Mouse (Mus musculus) limb, embryonic 11.5 days (tissue): ENCODE data around the gene Gm43552. TPM values are rescaled to one million over a fixed set of nuclear protein-coding genes. Genes with fewer than 3 reads are reported as not detected.
A peak's percentile ranks its signal among the peaks of the same experiment; 100 is the strongest.

Experiments
- ATAC-seq: fragments of 200-750 bp; cut with Nextera tagmentation; 2 replicates; pipeline ENCODE4 v1.8.0; 2017; ENCODE audit warnings: low read depth; ENCODE audit not compliant: insufficient number of reproducible peaks, low FRiP score, low TSS enrichment
- DNase-seq: peaks from one replicate; pipeline ENCODE4 v3.0.0-alpha.2; 2015; ENCODE audit warnings: low spot score
- H3K27ac ChIP-seq: fragments of 300-500 bp; sonication (generic); replicated peaks from 2 replicates; pipeline ENCODE4 v1.5.1; 2014; ENCODE audit warnings: low read depth, mild to moderate bottlenecking, low read length
- H3K27me3 ChIP-seq: fragments of 300-500 bp; sonication (generic); 2 replicates; pipeline ENCODE4 v1.6.1; 2014; ENCODE audit warnings: mild to moderate bottlenecking, low read length, mixed read lengths; ENCODE audit not compliant: control insufficient read depth, insufficient read depth
- H3K36me3 ChIP-seq: fragments of 300-500 bp; sonication (generic); 2 replicates; pipeline ENCODE4 v1.6.1; 2014; ENCODE audit warnings: mild to moderate bottlenecking, low read length, moderate library complexity, mixed read lengths; ENCODE audit not compliant: control insufficient read depth, insufficient read depth
- H3K4me1 ChIP-seq: fragments of 300-500 bp; sonication (generic); 2 replicates; pipeline ENCODE4 v1.6.1; 2014; ENCODE audit warnings: low read length, mixed read lengths; ENCODE audit not compliant: control insufficient read depth, insufficient read depth
- H3K4me2 ChIP-seq: fragments of 300-500 bp; sonication (generic); 2 replicates; pipeline ENCODE4 v1.6.1; 2014; ENCODE audit warnings: low read depth, mild to moderate bottlenecking, moderate library complexity; ENCODE audit not compliant: severe bottlenecking
- H3K4me3 ChIP-seq: fragments of 300-500 bp; sonication (generic); 2 replicates; pipeline ENCODE4 v1.5.1; 2014; ENCODE audit warnings: low read depth, low read length
- H3K9ac ChIP-seq: fragments of 300-500 bp; sonication (generic); 2 replicates; pipeline ENCODE4 v1.6.1; 2014; ENCODE audit warnings: mild to moderate bottlenecking, low read length
- H3K9me3 ChIP-seq: fragments of 300-500 bp; sonication (generic); 2 replicates; pipeline ENCODE4 v1.6.1; 2016; ENCODE audit warnings: low read length; ENCODE audit not compliant: control insufficient read depth
- WGBS: fragments of 180-500 bp; shearing (Covaris S2); extraction: QIAGEN DNeasy Blood & Tissue Kit; methylation state at CpG from one replicate; pipeline ENCODE4 v1.1.7; 2014; 5-methylcytosine and 5-hydroxymethylcytosine counted together
- polyA plus RNA-seq: library from polyadenylated mRNA; unstranded; fragments of >200 nt; fragmentation: Nextera tagmentation; extraction: Ambion mirVana; gene quantifications from 2 replicates; pipeline ENCODE4 v1.2.1, GENCODE M21; 2014

Gene Gm43552
- polyA plus RNA-seq, 1 experiment from 2014 or later, result not detected

GRCm38 (mm10) chr5:65391753-65392152, 100.9 kb downstream of the Gm43552 start:
- Histone ChIP-seq H3K27ac (no peak overlapping the region), H3K4me3 (peak overlapping the region; percentile 70), H3K9ac (peak overlapping the region; percentile 70), H3K27me3 (no peaks in the 10 kb centered on the region), H3K9me3 (no peaks in the 10 kb centered on the region), H3K4me2 (peak overlapping the region; percentile 61), H3K4me1 (no peaks in the 10 kb centered on the region; the same call in 1 of the 2 replicates), H3K36me3 (peaks cover 15% of the 10 kb centered on the region)
- DNase-seq, result peak; percentile 36
- no peak for ATAC-seq
- WGBS, result 4% methylated on average over 12 of the region's 12 CpGs

- Histone ChIP-seq H3K36me3 (peaks cover 13% of the 10 kb centered on the region), H3K4me3 (peak within 1 kb of the TSS; percentile 70), H3K9me3 (no peaks in the 10 kb centered on the region), H3K27ac (peak within 1 kb of the TSS; percentile 90), H3K27me3 (no peaks in the 10 kb centered on the region), H3K9ac (peak within 1 kb of the TSS; percentile 88), H3K4me1 (no peaks in the 10 kb centered on the region; the same call in 1 of the 2 replicates), H3K4me2 (peak within 1 kb of the TSS; percentile 65)
- DNase-seq (peak; percentile 99), ATAC-seq (peak; percentile 94)
- under 1% methylated on average over 83 of the region's 83 CpGs for WGBS
Measured at GRCm38 (mm10) chr5:65390648-65391644, 101.7 kb downstream of the Gm43552 start, which contains the start of the genes Rpl9 and Lias. Gene Rpl9, minus strand, starts transcription at chr5:65391444. Gene Lias, plus strand, starts transcription at chr5:65391497.

GRCm38 (mm10) chr5:65387008-65387867, 105.4 kb downstream of the Gm43552 start:
- 80% methylated on average over 6 of the region's 6 CpGs for WGBS
- ATAC-seq (no peak), DNase-seq (peak; percentile 26)
- Histone ChIP-seq H3K4me3 (no peak overlapping the region), H3K9ac (no peak overlapping the region), H3K4me2 (no peak overlapping the region), H3K27ac (no peak overlapping the region), H3K27me3 (no peaks in the 10 kb centered on the region), H3K36me3 (peaks cover 13% of the 10 kb centered on the region), H3K9me3 (no peaks in the 10 kb centered on the region), H3K4me1 (no peaks in the 10 kb centered on the region; the same call in 1 of the 2 replicates)

- H3K4me1 ChIP-seq, result no peaks in the 10 kb centered on the region; the same call in 1 of the 2 replicates
- H3K9ac ChIP-seq, result no peak overlapping the region
- DNase-seq (no peak), ATAC-seq (no peak)
- no peak overlapping the region for H3K4me2 ChIP-seq
- WGBS, result 77% methylated on average over 2 of the region's 2 CpGs
- peaks cover 13% of the 10 kb centered on the region for H3K36me3 ChIP-seq
- H3K9me3 ChIP-seq, result no peaks in the 10 kb centered on the region
- no peak overlapping the region for H3K27ac ChIP-seq
- H3K27me3 ChIP-seq, result no peaks in the 10 kb centered on the region
- no peak overlapping the region for H3K4me3 ChIP-seq
Measured at GRCm38 (mm10) chr5:65385704-65386103, 106.9 kb downstream of the Gm43552 start.

Other genes starting within 250 kb of the Gm43552 start
- gene Rfc1, start 157.2 kb downstream of the Gm43552 start, polyA plus RNA-seq, result 114 and 122 TPM in 2 replicates
- 0.06 and 0.09 TPM in 2 replicates for gene Klb, start 144.5 kb downstream of the Gm43552 start, polyA plus RNA-seq
- 1,100 and 1,120 TPM in 2 replicates for gene Rpl9, start 101.4 kb downstream of the Gm43552 start, polyA plus RNA-seq
- 71.2 and 72.9 TPM in 2 replicates for gene Lias, start 101.3 kb downstream of the Gm43552 start, polyA plus RNA-seq
- gene Ugdh, start 56.9 kb downstream of the Gm43552 start, polyA plus RNA-seq, result 100 and 104 TPM in 2 replicates
- 75.6 and 80.5 TPM in 2 replicates for gene Smim14, start 44.4 kb upstream of the Gm43552 start, polyA plus RNA-seq
- 167 and 172 TPM in 2 replicates for gene Ube2k, start 44.4 kb upstream of the Gm43552 start, polyA plus RNA-seq
- 124 and 140 TPM in 2 replicates for gene Pds5a, start 205.4 kb upstream of the Gm43552 start, polyA plus RNA-seq